Mouse (Mus musculus): ENCODE results near the gene Peli2. TPM values are rescaled to one million over a fixed set of nuclear protein-coding genes. Genes with fewer than 3 reads are reported as not detected.

The Peli2 gene
- polyA plus RNA-seq (2017; shearing (Covaris generic)), result 1 to 10 TPM in 1 of 2 experiments, under 1 TPM in 1; 0.78 to 3.2 TPM

DNA sequence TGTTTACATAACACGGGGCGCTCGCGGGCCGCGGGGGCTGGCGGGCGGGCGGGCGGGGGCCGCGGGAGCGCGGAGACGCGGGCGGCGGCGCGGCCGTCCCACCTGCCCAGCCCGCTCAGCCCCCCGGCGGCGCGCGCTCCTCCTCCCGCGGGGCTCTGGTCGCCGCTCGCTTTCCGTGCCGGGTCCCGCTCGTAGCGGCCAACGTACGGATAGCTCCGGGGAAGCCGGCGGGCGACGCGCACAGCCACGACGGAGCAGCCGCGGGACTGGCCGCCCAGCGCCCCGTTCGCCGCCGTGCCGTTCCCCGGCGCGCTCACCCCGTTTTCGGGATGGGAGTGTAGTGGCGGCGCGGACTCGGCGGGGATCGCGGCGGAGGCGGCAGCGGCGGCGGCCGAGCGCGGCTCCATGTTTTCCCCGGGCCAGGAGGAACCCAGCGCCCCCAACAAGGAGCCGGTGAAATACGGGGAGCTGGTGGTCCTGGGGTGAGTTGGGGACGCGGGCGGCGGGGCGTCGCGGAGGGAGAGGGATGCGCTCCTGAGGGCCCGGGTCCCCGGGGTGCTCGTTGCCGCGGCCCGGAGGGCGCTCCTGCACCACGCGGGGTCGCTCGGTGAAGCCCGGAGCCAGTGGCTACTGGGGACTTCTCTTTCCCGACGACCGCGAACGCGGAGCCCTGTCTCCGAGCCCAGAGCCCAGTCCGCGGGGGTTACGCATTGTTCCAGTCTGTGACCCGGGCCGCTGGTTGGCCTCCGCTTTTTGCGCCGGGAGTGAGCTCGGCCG lies at the start of gene Peli2:
TSS of gene Peli2 (plus strand) at position 72 of the 777 bp plus-strand sequence.

Data from activated CD4-positive, CD25-positive, alpha-beta regulatory T cell (primary cell).